In genomic region chr12:111411631-111412355, GRCm38 (mm10) we compare ENCODE assay signal across 17 mouse cellular contexts. TPM values are rescaled to one million over a fixed set of nuclear protein-coding genes. Genes with fewer than 3 reads are reported as not detected.
DNase-seq lines count a peak whose midpoint lies in the region; ATAC-seq and TF ChIP-seq lines count a peak whose summit lies in the region.
"Had no signal": no experiment of that assay in that cellular context is flagged by ENCODE, and none has a peak within 500 bp of the region (broad histone marks: within the 10 kb centered on the region; RNA-seq: fewer than 3 reads in every experiment).

No protein-coding gene starts in this region.

- ATAC-seq in lung, postnatal 0 days: no peak
- no peak for ATAC-seq in heart, embryonic 15.5 days (replicated peaks; ENCODE audit: insufficient number of reproducible peaks, insufficient read depth, low FRiP score, low read depth)
- no peak for ATAC-seq in limb, embryonic 15.5 days (ENCODE audit: insufficient number of reproducible peaks, low FRiP score, low TSS enrichment, low read depth)
- ATAC-seq: forebrain, embryonic 16.5 days had no signal

- DNase-seq in heart, adult 18-20 months: peak; percentile 47
- DNase-seq in heart, adult 8-10 months (ENCODE audit: low spot score): no peak
- DNase-seq in lung, postnatal 0 days (ENCODE audit: low spot score): peak; percentile 31
- DNase-seq in lung, adult 2 months: no peak
- no peak for DNase-seq in layer of hippocampus, postnatal 25 days (ENCODE audit: extremely low spot score in 1 of 2, low spot score in 1 of 2)
- DNase-seq in neural tube, embryonic 10.5 days (ENCODE audit: extremely low spot score, low spot score): no peak
- DNase-seq: cerebellum, postnatal 36 days; kidney, adult 9 months had no signal

- H3K4me2 ChIP-seq in lung, postnatal 0 days (replicated peaks; ENCODE audit: low read depth, low read length): no peak overlapping the region
- no peak overlapping the region for H3K4me2 ChIP-seq in heart, embryonic 15.5 days
- H3K4me2 ChIP-seq in limb, embryonic 15.5 days: 0 out of 2 replicates have a peak overlapping the region, but pooled peaks have one; percentile 10

- H3K36me3 ChIP-seq in lung, postnatal 0 days (ENCODE audit: insufficient read depth, low read length): no peaks in the 10 kb centered on the region
- no peaks in the 10 kb centered on the region for H3K36me3 ChIP-seq in heart, embryonic 15.5 days
- no peaks in the 10 kb centered on the region for H3K36me3 ChIP-seq in limb, embryonic 15.5 days

- no peak for TF ChIP-seq EP300 in lung, postnatal 0 days (IDR thresholded peaks at IDR 0.05)

- H3K4me3 ChIP-seq in lung, postnatal 0 days (ENCODE audit: low read depth, low read length): no peak overlapping the region
- H3K4me3 ChIP-seq in lung, adult 2 months (replicated peaks; ENCODE audit: extremely low read depth, low read depth, low read length): no peak overlapping the region
- no peak overlapping the region for H3K4me3 ChIP-seq in heart, embryonic 15.5 days
- no peak overlapping the region for H3K4me3 ChIP-seq in limb, embryonic 15.5 days

- no peak for TF ChIP-seq CTCF in lung, postnatal 0 days (IDR thresholded peaks at IDR 0.05)
- TF ChIP-seq CTCF in lung, adult 2 months (IDR thresholded peaks at IDR 0.05; ENCODE audit: insufficient read depth, low read length): no peak

- H3K4me1 ChIP-seq in lung, postnatal 0 days (ENCODE audit: insufficient read depth, low read depth, low read length): peaks cover 7% of the 10 kb centered on the region; the same call in 1 of the 2 replicates
- H3K4me1 ChIP-seq in lung, adult 2 months (ENCODE audit: control insufficient read depth, insufficient read depth, low read length): peaks cover 4% of the 10 kb centered on the region; the same call in 1 of the 2 replicates
- H3K4me1 ChIP-seq in heart, embryonic 15.5 days (replicated peaks): peaks cover 33% of the 10 kb centered on the region
- H3K4me1 ChIP-seq in limb, embryonic 15.5 days: peaks cover 56% of the 10 kb centered on the region

- H3K9ac ChIP-seq in lung, postnatal 0 days (replicated peaks; ENCODE audit: low read depth): no peak overlapping the region
- no peak overlapping the region for H3K9ac ChIP-seq in heart, embryonic 15.5 days
- H3K9ac ChIP-seq in limb, embryonic 15.5 days: no peak overlapping the region

- peaks cover 2% of the 10 kb centered on the region; the same call in 1 of the 2 replicates for H3K27me3 ChIP-seq in lung, postnatal 0 days (replicated peaks; ENCODE audit: insufficient read depth, low read length)
- H3K27me3 ChIP-seq in heart, embryonic 15.5 days: peaks cover 25% of the 10 kb centered on the region
- peaks cover 31% of the 10 kb centered on the region for H3K27me3 ChIP-seq in limb, embryonic 15.5 days

- peak overlapping the region; percentile 7; the same call in 1 of the 2 replicates for H3K27ac ChIP-seq in lung, postnatal 0 days (ENCODE audit: low read length)
- peak overlapping the region; percentile 85 for H3K27ac ChIP-seq in heart, embryonic 15.5 days
- H3K27ac ChIP-seq in limb, embryonic 15.5 days: peak overlapping the region; percentile 84

- TF ChIP-seq POLR2A in lung, adult 2 months (IDR thresholded peaks at IDR 0.05; ENCODE audit: borderline replicate concordance, extremely low read depth, low read depth, low read length): no peak

- WGBS in lung, postnatal 0 days: 67% methylated on average over 8 of the region's 8 CpGs
- WGBS in lung, adult 2 months: 60% methylated on average over 8 of the region's 8 CpGs
- WGBS in heart, embryonic 15.5 days: 75% methylated on average over 8 of the region's 8 CpGs
- 64% methylated on average over 8 of the region's 8 CpGs for WGBS in limb, embryonic 15.5 days

- H3K9me3 ChIP-seq in lung, postnatal 0 days (ENCODE audit: low read length): no peaks in the 10 kb centered on the region
- H3K9me3 ChIP-seq in heart, embryonic 15.5 days (replicated peaks): no peaks in the 10 kb centered on the region
- H3K9me3 ChIP-seq in limb, embryonic 15.5 days: no peaks in the 10 kb centered on the region

RNA-seq across cellular contexts. Expression of gene Exoc3l4, which starts 5.0 kb away (rescaled TPM):
- total RNA-seq in heart, adult 18-20 months (2021): 1 to 10 TPM; 3.2 to 4.1 TPM
- total RNA-seq in heart, adult 8-10 months (2022): 1 to 10 TPM; 2.1 to 3.6 (median 3.0) TPM
- 21.3 and 24.4 TPM in 2 replicates for polyA plus RNA-seq in lung, postnatal 0 days (2015; fragmentation: Nextera tagmentation; extraction: Ambion mirVana)
- 34.9 and 46.7 TPM in 2 replicates for polyA plus RNA-seq in lung, adult 2 months (2012; rRNA removed)
- 8.0 and 15.1 TPM in 2 replicates for polyA plus RNA-seq in heart, embryonic 15.5 days (2015; fragmentation: Nextera tagmentation; extraction: Ambion mirVana)
- polyA plus RNA-seq in limb, embryonic 15.5 days (2015; fragmentation: Nextera tagmentation; extraction: Ambion mirVana): 6.4 and 9.9 TPM in 2 replicates
- total RNA-seq in layer of hippocampus, postnatal 25 days (2021): 1 to 10 TPM; 2.6 to 3.4 TPM
- total RNA-seq: neutrophil, adult 5-6 weeks had no signal

RNA-seq across cellular contexts. Expression of gene Lbhd2, which starts 5.2 kb away (rescaled TPM):
- not detected for total RNA-seq in heart, adult 18-20 months (2021)
- total RNA-seq in heart, adult 8-10 months (2022): not detected
- 0.37 and 1.1 TPM in 2 replicates for polyA plus RNA-seq in lung, postnatal 0 days (2015; fragmentation: Nextera tagmentation; extraction: Ambion mirVana)
- not detected in 2 replicates for polyA plus RNA-seq in lung, adult 2 months (2012; rRNA removed)
- 0.45 and 1.6 TPM in 2 replicates for polyA plus RNA-seq in heart, embryonic 15.5 days (2015; fragmentation: Nextera tagmentation; extraction: Ambion mirVana)
- 12.4 and 13.2 TPM in 2 replicates for polyA plus RNA-seq in limb, embryonic 15.5 days (2015; fragmentation: Nextera tagmentation; extraction: Ambion mirVana)
- under 1 TPM in 1 of 2 experiments, not detected in 1; 0.86 TPM for total RNA-seq in layer of hippocampus, postnatal 25 days (2021)
- total RNA-seq: gastrocnemius, adult 18-20 months; neutrophil, adult 5-6 weeks had no signal
- polyA plus RNA-seq: gonadal fat pad, adult 2 months; hindbrain, embryonic 11.5 days; liver, embryonic 16.5 days; small intestine, adult 2 months had no signal

RNA-seq across cellular contexts. Expression of gene Tnfaip2, which starts 30.5 kb away (rescaled TPM):
- 10 to 100 TPM; 45.1 to 52.6 TPM for total RNA-seq in heart, adult 18-20 months (2021)
- total RNA-seq in heart, adult 8-10 months (2022): 10 to 100 TPM; 25.2 to 49.3 (median 41.6) TPM
- polyA plus RNA-seq in lung, postnatal 0 days (2015; fragmentation: Nextera tagmentation; extraction: Ambion mirVana): 17.0 and 26.3 TPM in 2 replicates
- polyA plus RNA-seq in lung, adult 2 months (2012; rRNA removed): 31.7 and 43.6 TPM in 2 replicates
- polyA plus RNA-seq in heart, embryonic 15.5 days (2015; fragmentation: Nextera tagmentation; extraction: Ambion mirVana): 4.8 and 8.1 TPM in 2 replicates
- 8.3 and 8.4 TPM in 2 replicates for polyA plus RNA-seq in limb, embryonic 15.5 days (2015; fragmentation: Nextera tagmentation; extraction: Ambion mirVana)
- under 1 TPM; 0.63 to 0.81 TPM for total RNA-seq in layer of hippocampus, postnatal 25 days (2021)

RNA-seq across cellular contexts. Expression of gene Cdc42bpb, which starts 34.3 kb away (rescaled TPM):
- 10 to 100 TPM; 52.7 to 57.6 TPM for total RNA-seq in heart, adult 18-20 months (2021)
- 10 to 100 TPM; 45.5 to 59.7 (median 53.9) TPM for total RNA-seq in heart, adult 8-10 months (2022)
- polyA plus RNA-seq in lung, postnatal 0 days (2015; fragmentation: Nextera tagmentation; extraction: Ambion mirVana): 29.0 and 32.5 TPM in 2 replicates
- 305 and 359 TPM in 2 replicates for polyA plus RNA-seq in lung, adult 2 months (2012; rRNA removed)
- polyA plus RNA-seq in heart, embryonic 15.5 days (2015; fragmentation: Nextera tagmentation; extraction: Ambion mirVana): 20.1 and 26.7 TPM in 2 replicates
- 26.4 and 33.5 TPM in 2 replicates for polyA plus RNA-seq in limb, embryonic 15.5 days (2015; fragmentation: Nextera tagmentation; extraction: Ambion mirVana)
- total RNA-seq in layer of hippocampus, postnatal 25 days (2021): 100 to 1,000 TPM; 107 to 117 TPM

Comparison
In these comparisons a context has a peak if more than half of its experiments do, and no peak if none do; other contexts are left out.
1. DNase-seq: peak in heart, adult 18-20 months (2 of 2) and lung, postnatal 0 days (single experiment); none in heart, adult 8-10 months (single experiment), lung, adult 2 months (single experiment), layer of hippocampus, postnatal 25 days (0 of 2) and neural tube, embryonic 10.5 days (single experiment).
2. H3K27ac ChIP-seq: peak in every context shown above with its lines; median percentile 85 in heart, embryonic 15.5 days; 84 in limb, embryonic 15.5 days; 7 in lung, postnatal 0 days.